Mouse (Mus musculus) spleen, adult 2 months (tissue): ENCODE measurements at regions not wholly inside any gene's neighbourhood (a gene's known extent, or its start where the extent isn't known, plus 50 kb on each side); places are given as distances from the start of the nearest gene placed in this dataset.

Source experiments
- CTCF ChIP-seq: fragments of 200-500 bp; IDR thresholded peaks from 2 replicates; pipeline ENCODE4 v1.5.1; 2011; ENCODE audit warnings: mild to moderate bottlenecking, inconsistent platforms; ENCODE audit not compliant: insufficient read depth, insufficient read length, insufficient replicate concordance; ENCODE audit errors: extremely low read depth
- POLR2A ChIP-seq: fragments of 200-500 bp; IDR thresholded peaks from 2 replicates; pipeline ENCODE4 v1.6.1; 2011; ENCODE audit warnings: low read depth, low read length, inconsistent platforms

DNA sequence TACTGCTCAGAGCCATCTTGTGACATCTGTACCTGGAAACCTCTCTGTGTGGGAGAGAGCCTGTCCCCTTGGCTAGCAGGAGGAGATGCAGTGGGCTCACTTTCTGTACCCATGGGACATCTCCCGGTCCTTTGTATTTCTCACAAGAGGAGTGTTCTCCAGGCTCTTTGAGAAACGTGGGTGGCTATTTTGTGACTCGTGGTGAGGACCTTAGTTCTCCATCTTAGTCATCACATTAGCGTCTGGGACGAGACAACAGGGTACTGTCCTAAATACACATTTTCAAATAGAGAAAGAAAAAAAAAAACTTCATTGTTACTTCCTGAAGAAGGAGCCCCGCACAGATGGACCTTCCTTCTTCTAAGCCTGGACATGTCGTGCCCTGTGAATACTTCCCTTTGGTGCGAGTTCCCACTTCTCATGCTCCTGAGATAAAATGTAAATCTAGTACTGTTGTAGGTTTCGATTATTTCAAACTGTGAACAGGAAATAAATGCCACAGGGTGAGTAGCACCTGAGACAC is 366.8 kb upstream of the Runx1 start:
- TF ChIP-seq CTCF (no peak), POLR2A (no peak)
